Mouse (Mus musculus) heart, embryonic 10.5 days (tissue): ENCODE measurements around the gene Krtap5-3. TPM values are rescaled to one million over a fixed set of nuclear protein-coding genes. Genes with fewer than 3 reads are reported as not detected.
"Not testable (repeated sequence)": the region's sequence is repeated elsewhere in the genome, so short reads cannot be mapped to it uniquely, and the experiment has no call there.

Source experiments
- DNase-seq: peaks from one replicate; pipeline ENCODE4 v3.0.0-alpha.2; 2017; ENCODE audit warnings: low spot score
- H3K27ac ChIP-seq: fragments of 300-500 bp; sonication (generic); 2 replicates; pipeline ENCODE4 v1.5.1; 2016; ENCODE audit warnings: mild to moderate bottlenecking
- H3K27me3 ChIP-seq: fragments of 300-500 bp; sonication (generic); 2 replicates; pipeline ENCODE4 v1.6.1; 2016; ENCODE audit warnings: mild to moderate bottlenecking; ENCODE audit not compliant: poor library complexity, insufficient read depth, severe bottlenecking
- H3K36me3 ChIP-seq: fragments of 300-500 bp; sonication (generic); 2 replicates; pipeline ENCODE4 v1.6.1; 2016; ENCODE audit warnings: mild to moderate bottlenecking, moderate library complexity
- H3K4me1 ChIP-seq: fragments of 300-500 bp; sonication (generic); 2 replicates; pipeline ENCODE4 v1.6.1; 2016; ENCODE audit warnings: mild to moderate bottlenecking
- H3K4me3 ChIP-seq: fragments of 300-500 bp; sonication (generic); 2 replicates; pipeline ENCODE4 v1.5.1; 2016; ENCODE audit warnings: mild to moderate bottlenecking, moderate library complexity
- H3K9me3 ChIP-seq: fragments of 300-500 bp; sonication (generic); 2 replicates; pipeline ENCODE4 v1.6.1; 2016; ENCODE audit warnings: mild to moderate bottlenecking, moderate library complexity
- WGBS: fragments of 180-500 bp; shearing (Covaris S2); methylation state at CpG from one replicate; pipeline ENCODE4 v1.1.7; 2016; 5-methylcytosine and 5-hydroxymethylcytosine counted together
- polyA plus RNA-seq: library from polyadenylated mRNA; unstranded; fragments of >200 nt; fragmentation: Nextera tagmentation; extraction: Ambion mirVana; gene quantifications from 2 replicates; pipeline ENCODE4 v1.2.1, GENCODE M21; 2016

Gene Krtap5-3
- not detected in 2 replicates for polyA plus RNA-seq

- 58% methylated on average over 1 of the region's 1 CpGs for WGBS
- H3K27ac ChIP-seq: no peak within 1 kb of the TSS
- no peak for DNase-seq
Observed at GRCm38 (mm10) chr7:142201064-142201463, at the start of gene Krtap5-3. Gene Krtap5-3, plus strand, starts transcription at chr7:142201364.

DNA sequence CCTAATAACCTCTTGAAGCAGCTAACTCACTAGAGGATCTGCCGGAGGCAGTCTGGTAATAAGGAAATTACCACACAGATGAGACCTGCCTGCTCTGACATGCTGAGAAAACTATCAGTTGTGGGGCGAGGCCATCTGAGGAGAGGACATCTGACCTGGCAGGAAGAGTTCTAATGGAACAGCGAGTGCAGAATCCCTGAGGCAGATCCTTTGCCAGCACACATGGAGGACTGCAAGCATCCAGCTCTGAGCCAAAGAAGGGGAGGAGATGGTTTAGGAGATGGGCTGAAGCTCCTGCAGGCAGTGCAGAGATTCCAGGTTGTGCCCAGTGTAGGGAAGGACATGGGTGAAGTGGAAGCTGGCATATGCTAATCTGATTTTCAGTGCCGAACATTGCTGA is 49.0 kb upstream of the Krtap5-3 start:
- DNase-seq: no peak
- no peaks in the 10 kb centered on the region for H3K9me3 ChIP-seq
- H3K4me3 ChIP-seq: no peak overlapping the region
- no peaks in the 10 kb centered on the region for H3K36me3 ChIP-seq
- 79% methylated on average over 4 of the region's 4 CpGs for WGBS
- H3K4me1 ChIP-seq: no peaks in the 10 kb centered on the region
- no peaks in the 10 kb centered on the region for H3K27me3 ChIP-seq
- no peak overlapping the region for H3K27ac ChIP-seq

More at GRCm38 (mm10) chr7:142201064-142201463, at the start of gene Krtap5-3:
- H3K36me3 ChIP-seq: no peaks in the 10 kb centered on the region
- no peak within 1 kb of the TSS for H3K4me3 ChIP-seq
- H3K9me3 ChIP-seq: no peaks in the 10 kb centered on the region
- H3K27me3 ChIP-seq: peaks cover 22% of the 10 kb centered on the region
- H3K4me1 ChIP-seq: no peaks in the 10 kb centered on the region

- H3K4me1 ChIP-seq: no peaks in the 10 kb centered on the region
- 80% methylated on average over 1 of the region's 1 CpGs for WGBS
Observed at GRCm38 (mm10) chr7:142155308-142155707, 45.9 kb upstream of the Krtap5-3 start.

DNA sequence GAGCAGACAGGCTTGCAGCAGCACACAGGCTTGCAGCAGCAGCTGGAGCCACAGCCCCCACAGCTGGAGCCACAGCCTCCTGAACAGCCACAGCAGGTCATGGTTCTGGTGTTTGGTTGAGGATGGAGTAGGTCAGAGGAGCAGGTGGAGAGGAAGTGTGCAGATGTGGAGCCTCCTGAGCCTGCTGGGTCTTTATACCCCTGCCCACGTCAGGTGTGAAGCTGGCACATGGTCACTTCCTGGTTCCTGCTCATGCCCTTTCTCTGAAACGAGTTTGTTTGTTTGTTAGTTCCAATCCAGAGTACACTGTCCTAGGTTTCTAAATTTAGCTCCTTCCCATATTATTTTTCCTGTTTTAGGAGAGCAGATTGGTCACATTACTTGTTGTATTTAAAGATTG is 44.2 kb upstream of the Krtap5-3 start, which contains the start of gene Gm29735:
Gene Gm29735, minus strand, starts transcription at position 101 of the 400 bp plus-strand sequence.
- H3K36me3 ChIP-seq, H3K4me3 ChIP-seq, H3K9me3 ChIP-seq, H3K27ac ChIP-seq, H3K4me1 ChIP-seq, H3K27me3 ChIP-seq: not testable (repeated sequence)
- 39% methylated on average over 2 of the region's 2 CpGs for WGBS
- peak; percentile 16 for DNase-seq

More at GRCm38 (mm10) chr7:142155308-142155707, 45.9 kb upstream of the Krtap5-3 start:
- H3K27ac ChIP-seq: no peak overlapping the region
- H3K9me3 ChIP-seq: no peaks in the 10 kb centered on the region
- DNase-seq: no peak
- no peaks in the 10 kb centered on the region for H3K27me3 ChIP-seq
- H3K36me3 ChIP-seq: no peaks in the 10 kb centered on the region
- H3K4me3 ChIP-seq: no peak overlapping the region

- Histone ChIP-seq H3K9me3 (no peaks in the 10 kb centered on the region), H3K4me3 (no peak overlapping the region), H3K27ac (no peak overlapping the region), H3K36me3 (no peaks in the 10 kb centered on the region), H3K4me1 (no peaks in the 10 kb centered on the region), H3K27me3 (no peaks in the 10 kb centered on the region; the same call in 1 of the 2 replicates)
- DNase-seq: no peak
- WGBS: 91% methylated on average over 3 of the region's 3 CpGs
Observed at GRCm38 (mm10) chr7:142159366-142159765, 41.8 kb upstream of the Krtap5-3 start.

- not testable (repeated sequence) for DNase-seq, H3K36me3 ChIP-seq, H3K4me3 ChIP-seq
Observed at GRCm38 (mm10) chr7:142165639-142166038, 35.5 kb upstream of the Krtap5-3 start, which contains the start of gene Gm4553. Gene Gm4553, minus strand, starts transcription at chr7:142165739.

DNA sequence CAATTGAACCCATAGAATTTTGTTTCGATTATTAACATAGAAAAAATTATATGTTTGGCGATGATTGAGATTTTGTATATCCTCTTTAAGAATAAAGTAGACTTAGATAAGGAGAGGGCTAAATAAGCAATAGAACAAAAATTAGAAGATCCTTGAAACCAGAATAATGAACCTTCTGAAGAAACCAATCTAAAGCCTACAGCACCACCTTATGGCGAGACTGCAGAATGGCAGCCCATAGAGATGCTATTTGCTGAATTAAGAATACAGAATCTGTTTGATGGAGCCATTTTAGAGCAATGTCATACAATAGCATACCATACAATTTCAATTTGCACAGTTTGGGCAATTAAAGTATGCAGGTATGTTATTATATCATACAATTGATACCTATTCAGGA is 31.3 kb upstream of the Krtap5-3 start:
- Histone ChIP-seq H3K27ac (no peak overlapping the region), H3K9me3 (no peaks in the 10 kb centered on the region), H3K36me3 (no peaks in the 10 kb centered on the region), H3K4me3 (no peak overlapping the region), H3K27me3 (peaks cover 3% of the 10 kb centered on the region; the same call in 1 of the 2 replicates), H3K4me1 (no peaks in the 10 kb centered on the region)
- WGBS: 38% methylated on average over 3 of the region's 3 CpGs
- DNase-seq: no peak

More at GRCm38 (mm10) chr7:142165639-142166038, 35.5 kb upstream of the Krtap5-3 start, which contains the start of gene Gm4553:
- not testable (repeated sequence) for H3K9me3 ChIP-seq, H3K27me3 ChIP-seq, H3K4me1 ChIP-seq, H3K27ac ChIP-seq

- not testable (repeated sequence) for H3K9me3 ChIP-seq, H3K27me3 ChIP-seq, H3K4me3 ChIP-seq, H3K4me1 ChIP-seq, DNase-seq, H3K27ac ChIP-seq, H3K36me3 ChIP-seq
Observed at GRCm38 (mm10) chr7:142175905-142176304, 25.3 kb upstream of the Krtap5-3 start, which contains the start of gene Krtap5-2. Gene Krtap5-2, minus strand, starts transcription at chr7:142176005.

DNA sequence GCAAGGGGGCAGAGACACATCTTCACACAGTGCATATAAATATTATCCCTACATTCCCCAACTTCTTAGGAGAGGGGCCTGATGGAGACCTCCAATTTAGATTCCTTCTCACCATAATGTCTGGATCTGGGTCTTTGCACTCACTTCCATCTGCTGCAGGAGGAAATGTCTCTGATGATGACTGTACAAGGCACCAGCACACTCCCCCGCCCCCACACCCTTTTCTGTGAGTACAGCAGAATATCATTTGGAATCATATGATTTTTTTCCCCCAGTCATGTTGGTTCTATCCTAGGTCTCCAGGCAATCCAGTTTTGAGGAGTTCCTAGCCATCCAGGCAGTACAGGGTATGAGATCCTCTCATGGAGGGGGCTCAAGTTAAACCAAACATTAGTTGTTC is 22.5 kb upstream of the Krtap5-3 start:
- H3K9me3 ChIP-seq: no peaks in the 10 kb centered on the region
- H3K4me3 ChIP-seq: no peak overlapping the region
- H3K36me3 ChIP-seq: no peaks in the 10 kb centered on the region
- H3K27me3 ChIP-seq: peaks cover 10% of the 10 kb centered on the region; the same call in 1 of the 2 replicates
- no peak for DNase-seq
- no peak overlapping the region for H3K27ac ChIP-seq
- H3K4me1 ChIP-seq: no peaks in the 10 kb centered on the region
- WGBS: 80% methylated on average over 1 of the region's 1 CpGs

DNA sequence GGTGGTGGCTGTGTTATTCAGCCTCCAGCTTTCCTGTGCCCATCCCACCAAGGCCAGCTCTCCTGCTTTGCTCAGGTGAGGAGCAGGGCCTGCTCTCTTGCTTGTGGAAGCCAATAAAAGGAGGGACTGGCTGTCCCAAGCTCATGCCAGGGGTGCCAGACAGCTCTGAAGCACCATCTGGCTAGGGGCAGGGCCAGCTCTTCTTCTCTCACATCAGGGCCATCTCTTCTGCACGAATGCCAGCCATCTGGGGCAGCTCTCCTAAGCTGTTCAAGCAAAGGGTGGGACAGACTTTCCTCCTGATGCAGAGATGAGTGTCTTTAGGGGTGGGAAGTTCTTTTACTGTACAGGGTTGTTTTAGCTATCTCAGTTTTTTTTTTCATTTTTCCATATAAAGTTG is 20.1 kb upstream of the Krtap5-3 start:
- Histone ChIP-seq H3K36me3 (no peaks in the 10 kb centered on the region), H3K27ac (no peak overlapping the region), H3K4me3 (no peak overlapping the region), H3K9me3 (no peaks in the 10 kb centered on the region), H3K4me1 (no peaks in the 10 kb centered on the region), H3K27me3 (0 out of 2 replicates have a peak, but pooled peaks cover 5% of the 10 kb centered on the region)
- WGBS: 5% methylated on average over 1 of the region's 1 CpGs
- no peak for DNase-seq

DNA sequence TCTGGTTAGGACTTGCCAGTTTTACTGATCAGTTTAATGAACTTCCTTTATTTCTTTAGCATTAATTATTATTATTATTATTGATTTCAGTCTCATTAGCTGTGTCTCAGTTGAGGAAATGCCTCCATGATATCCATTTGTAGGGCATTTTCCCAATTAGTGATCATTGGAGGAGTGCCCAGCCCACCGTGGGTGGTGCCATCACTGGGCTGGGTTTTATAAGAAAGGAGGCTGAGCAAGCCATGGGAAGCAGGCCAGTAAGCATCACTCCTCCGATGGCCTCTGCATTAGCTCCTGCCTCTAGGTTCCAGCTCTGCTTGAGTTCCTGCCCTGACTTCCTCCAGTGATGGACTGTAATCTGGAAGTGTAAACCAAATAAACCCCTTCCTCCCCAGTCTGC is 13.0 kb upstream of the Krtap5-3 start:
- Histone ChIP-seq H3K27ac (no peak overlapping the region), H3K4me3 (no peak overlapping the region), H3K27me3 (peaks cover 14% of the 10 kb centered on the region), H3K9me3 (no peaks in the 10 kb centered on the region), H3K36me3 (no peaks in the 10 kb centered on the region), H3K4me1 (no peaks in the 10 kb centered on the region)
- no peak for DNase-seq
- WGBS: 59% methylated on average over 2 of the region's 2 CpGs

DNA sequence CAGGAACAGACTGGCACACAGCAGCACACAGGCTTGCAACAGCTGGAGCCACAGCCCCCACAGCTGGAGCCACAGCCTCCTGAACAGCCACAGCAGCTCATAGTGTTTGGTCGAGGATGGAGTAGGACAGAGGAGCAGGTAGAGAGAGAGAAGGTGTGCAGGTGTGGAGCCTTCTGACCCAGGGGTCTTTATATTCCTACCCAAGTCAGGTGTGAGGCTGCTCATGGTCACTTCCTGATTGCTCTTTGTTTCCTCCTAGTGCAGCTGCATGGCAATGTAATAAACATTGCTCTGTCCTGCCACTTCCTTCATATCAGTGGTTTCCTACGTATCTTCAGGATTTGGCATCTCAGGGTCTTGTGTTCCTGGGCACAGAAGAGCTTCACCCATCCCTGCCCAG is 10.9 kb upstream of the Krtap5-3 start, which contains the start of gene Gm10153:
Gene Gm10153, minus strand, starts transcription at position 101 of the 400 bp plus-strand sequence.
- H3K9me3 ChIP-seq: no peaks in the 10 kb centered on the region
- H3K27ac ChIP-seq: no peak within 1 kb of the TSS
- no peak within 1 kb of the TSS for H3K4me3 ChIP-seq
- peaks cover 14% of the 10 kb centered on the region for H3K27me3 ChIP-seq
- H3K36me3 ChIP-seq: no peaks in the 10 kb centered on the region
- WGBS: 36% methylated on average over 2 of the region's 2 CpGs
- no peaks in the 10 kb centered on the region for H3K4me1 ChIP-seq
- DNase-seq: no peak

DNA sequence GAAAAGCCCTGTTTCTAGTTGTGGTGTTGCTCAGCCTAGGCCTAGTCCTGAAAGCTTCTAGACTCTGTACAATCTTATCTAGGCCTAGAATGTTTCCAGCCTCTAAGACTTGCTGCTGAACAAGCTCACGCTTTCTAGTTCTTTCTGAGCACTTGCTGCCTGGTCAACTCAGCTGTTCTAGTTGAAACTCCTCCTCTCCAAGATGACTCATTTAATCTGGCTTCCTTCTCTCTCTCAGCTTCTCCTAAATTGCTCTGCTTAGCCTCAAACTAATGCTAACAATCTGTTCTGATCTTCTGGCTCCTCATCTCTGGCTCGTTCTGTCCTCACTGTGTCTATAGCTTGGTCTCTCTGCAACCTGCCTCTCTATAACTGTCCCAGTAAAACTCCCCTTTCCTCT is 2.4 kb upstream of the Krtap5-3 start:
- no peak for DNase-seq
- Histone ChIP-seq H3K4me1 (no peaks in the 10 kb centered on the region), H3K27ac (no peak overlapping the region), H3K9me3 (no peaks in the 10 kb centered on the region), H3K36me3 (no peaks in the 10 kb centered on the region), H3K4me3 (no peak overlapping the region), H3K27me3 (peaks cover 22% of the 10 kb centered on the region)
- 77% methylated on average over 2 of the region's 2 CpGs for WGBS

GRCm38 (mm10) chr7:142205488-142205887 is 4.3 kb downstream of the Krtap5-3 start:
- no peaks in the 10 kb centered on the region for H3K36me3 ChIP-seq
- H3K4me3 ChIP-seq: no peak overlapping the region
- no peak for DNase-seq
- no peaks in the 10 kb centered on the region for H3K9me3 ChIP-seq
- H3K4me1 ChIP-seq: no peaks in the 10 kb centered on the region
- H3K27me3 ChIP-seq: peaks cover 17% of the 10 kb centered on the region; the same call in 1 of the 2 replicates
- H3K27ac ChIP-seq: no peak overlapping the region
